Mouse (Mus musculus) ES-Bruce4 (cell line): Measurements from ENCODE around the gene Kctd6. TPM values are rescaled to one million over a fixed set of nuclear protein-coding genes. Genes with fewer than 3 reads are reported as not detected.
"Not testable (repeated sequence)": the region's sequence is repeated elsewhere in the genome, so short reads cannot be mapped to it uniquely, and the experiment has no call there.

Experiments
- H3K27ac ChIP-seq: 2 replicates; pipeline ENCODE4 v1.5.1; 2012; ENCODE audit warnings: low read length, inconsistent platforms; ENCODE audit not compliant: insufficient read depth
- H3K27me3 ChIP-seq: 2 replicates; pipeline ENCODE4 v1.6.1; 2012; ENCODE audit warnings: mild to moderate bottlenecking, low read length, inconsistent platforms; ENCODE audit not compliant: control insufficient read depth, poor library complexity, insufficient read depth, severe bottlenecking
- H3K36me3 ChIP-seq: 2 replicates; pipeline ENCODE4 v1.6.1; 2012; ENCODE audit warnings: inconsistent platforms, mild to moderate bottlenecking, low read length, moderate library complexity; ENCODE audit not compliant: control insufficient read depth, poor library complexity, insufficient read depth, severe bottlenecking
- H3K4me1 ChIP-seq: one replicate; pipeline ENCODE4 v1.8.1; 2011; ENCODE audit warnings: low read length; ENCODE audit not compliant: control insufficient read depth, insufficient read depth
- H3K4me3 ChIP-seq: 2 replicates; pipeline ENCODE4 v1.5.1; 2011; ENCODE audit warnings: low read depth, mild to moderate bottlenecking, low read length
- H3K9ac ChIP-seq: 2 replicates; pipeline ENCODE4 v1.6.1; 2012; ENCODE audit warnings: low read depth, mild to moderate bottlenecking, inconsistent platforms; ENCODE audit not compliant: poor library complexity, severe bottlenecking
- H3K9me3 ChIP-seq: replicated peaks from 2 replicates; pipeline ENCODE4 v1.6.1; 2012; ENCODE audit warnings: mild to moderate bottlenecking, low read length, inconsistent platforms; ENCODE audit not compliant: control insufficient read depth, poor library complexity, insufficient read depth, severe bottlenecking
- CTCF ChIP-seq: IDR thresholded peaks from one replicate; pipeline ENCODE4 v1.8.1; 2011; ENCODE audit warnings: low read depth, low read length
- EP300 ChIP-seq: IDR thresholded peaks from 2 replicates; pipeline ENCODE4 v1.6.1; 2011; ENCODE audit warnings: low read depth, low read length; ENCODE audit not compliant: insufficient read depth
- POLR2A ChIP-seq: IDR thresholded peaks from one replicate; pipeline ENCODE4 v1.8.1; 2011; ENCODE audit warnings: low read length; ENCODE audit not compliant: insufficient read depth
- polyA plus RNA-seq: library from polyadenylated mRNA; stranded (reverse); fragments of >200 nt; gene quantifications from 2 replicates; pipeline ENCODE4 v1.2.4, GENCODE M21; 2011; ENCODE audit warnings: low read depth; ENCODE audit not compliant: missing spikeins, insufficient read depth, insufficient read length

Kctd6 gene
- 35.6 and 36.7 TPM in 2 replicates for polyA plus RNA-seq

DNA sequence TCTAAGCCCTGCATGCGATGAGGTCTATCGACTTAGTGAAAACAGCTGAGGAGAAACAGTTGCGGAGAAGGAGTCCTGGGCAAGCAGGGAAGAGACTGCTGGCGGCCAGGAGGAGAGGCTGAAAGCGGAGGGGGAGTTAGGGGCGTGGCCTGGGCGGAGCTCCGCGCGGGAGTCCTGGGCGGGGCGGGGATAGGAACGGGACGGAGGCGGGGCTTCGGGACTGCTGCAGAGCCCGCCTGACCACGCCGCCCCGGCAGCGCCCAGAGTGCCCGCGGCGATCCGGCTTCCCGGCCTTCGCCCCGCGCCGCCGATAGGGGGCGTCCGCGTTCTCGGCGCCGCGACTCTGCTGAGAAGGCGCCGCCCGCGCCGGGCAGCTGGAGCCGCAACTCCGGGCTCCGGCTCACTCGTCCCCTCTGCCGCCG is at the start of gene Kctd6:
TSS of gene Kctd6 (plus strand) at position 338 of the 422 bp plus-strand sequence.
- peak within 1 kb of the TSS; percentile 73 for H3K4me3 ChIP-seq
- no peaks in the 10 kb centered on the region for H3K27me3 ChIP-seq
- peak within 1 kb of the TSS; percentile 29; the same call in 1 of the 2 replicates for H3K27ac ChIP-seq
- H3K36me3 ChIP-seq: no peaks in the 10 kb centered on the region
- no peaks in the 10 kb centered on the region for H3K4me1 ChIP-seq
- H3K9me3 ChIP-seq: no peaks in the 10 kb centered on the region
- TF ChIP-seq POLR2A (peak; percentile 63), CTCF (peak; percentile 34), EP300 (no peak)
- peak within 1 kb of the TSS; percentile 92 for H3K9ac ChIP-seq

DNA sequence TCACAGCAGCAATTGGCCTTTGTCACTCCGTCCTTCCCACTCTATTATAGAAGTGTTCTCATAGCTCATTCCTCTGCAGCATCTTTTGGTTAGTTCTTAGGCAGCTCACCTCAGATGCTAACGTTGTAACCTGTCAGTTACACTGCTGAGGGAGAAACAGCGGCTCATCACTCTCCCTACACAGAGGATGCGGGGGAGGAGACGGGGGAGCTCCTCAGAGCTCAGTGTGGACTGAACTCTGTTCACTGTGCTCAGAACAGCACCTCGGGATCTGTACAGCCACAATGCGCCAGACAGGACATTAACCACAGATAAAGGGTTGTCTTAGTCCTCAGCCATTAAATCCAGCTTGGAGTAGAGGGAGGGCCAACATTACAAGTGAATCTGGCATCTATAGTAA is 49.5 kb upstream of the Kctd6 start:
- no peak overlapping the region for H3K9ac ChIP-seq
- no peak overlapping the region for H3K4me3 ChIP-seq
- H3K9me3 ChIP-seq: no peaks in the 10 kb centered on the region
- TF ChIP-seq EP300 (no peak), CTCF (no peak), POLR2A (no peak)
- peaks cover 48% of the 10 kb centered on the region for H3K36me3 ChIP-seq
- no peaks in the 10 kb centered on the region for H3K4me1 ChIP-seq
- no peaks in the 10 kb centered on the region for H3K27me3 ChIP-seq
- no peak overlapping the region for H3K27ac ChIP-seq

DNA sequence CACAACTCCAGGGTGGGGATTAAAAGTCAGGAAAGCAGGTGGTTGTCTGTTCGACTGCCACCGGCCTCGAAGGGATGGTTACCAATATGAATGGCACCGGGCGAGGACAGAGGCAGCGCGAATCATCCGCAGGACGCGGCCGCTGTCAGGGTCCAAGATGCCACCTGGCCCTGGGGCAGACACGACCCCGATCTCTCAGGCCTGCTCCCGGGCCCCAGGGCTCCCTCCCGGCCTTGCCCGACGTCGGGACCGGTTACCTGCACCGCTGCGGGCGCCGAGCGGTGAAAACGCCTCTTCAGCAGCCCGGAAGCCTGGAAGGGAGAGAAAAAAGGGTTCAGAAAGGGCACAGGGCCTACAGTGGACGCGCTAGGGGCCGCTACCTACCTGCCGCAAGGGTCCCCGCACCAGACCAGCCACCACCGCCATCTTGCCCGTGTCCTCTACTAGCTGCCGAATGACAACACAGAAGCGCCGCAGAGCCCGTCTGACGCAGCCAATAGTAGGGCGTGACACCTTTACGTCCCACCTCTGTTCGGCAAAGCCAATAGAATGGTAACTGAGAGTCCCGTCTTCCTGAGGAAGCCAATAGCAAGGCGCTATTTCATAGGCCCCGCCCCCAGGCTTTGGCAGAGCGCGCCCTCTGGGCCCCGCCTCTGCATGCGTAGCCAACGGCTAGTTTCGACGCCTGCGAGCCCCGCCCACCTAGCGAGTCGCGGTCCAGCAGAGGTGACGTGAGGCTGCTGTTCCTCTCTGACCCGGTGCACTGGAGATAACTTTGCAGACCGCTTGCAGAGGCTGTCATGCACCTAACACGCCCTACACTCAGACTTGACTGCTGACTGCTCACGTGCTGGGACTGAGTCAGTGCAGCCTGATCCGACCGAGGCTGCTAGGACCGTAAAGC is 41.2 kb upstream of the Kctd6 start, which contains the start of gene Pdhb:
TSS of gene Pdhb (minus strand) at position 519 of the 904 bp plus-strand sequence.
- H3K36me3 ChIP-seq: peaks cover 19% of the 10 kb centered on the region
- peak within 1 kb of the TSS; percentile 84 for H3K9ac ChIP-seq
- H3K4me1 ChIP-seq: no peaks in the 10 kb centered on the region
- H3K4me3 ChIP-seq: peak within 1 kb of the TSS; percentile 83
- no peaks in the 10 kb centered on the region for H3K27me3 ChIP-seq
- TF ChIP-seq CTCF: no peak
- TF ChIP-seq POLR2A: peak; percentile 58
- TF ChIP-seq EP300: peak; percentile 73; the same call in 1 of the 2 replicates
- peak within 1 kb of the TSS; percentile 57 for H3K27ac ChIP-seq
- H3K9me3 ChIP-seq: no peaks in the 10 kb centered on the region; the same call in 1 of the 2 replicates

DNA sequence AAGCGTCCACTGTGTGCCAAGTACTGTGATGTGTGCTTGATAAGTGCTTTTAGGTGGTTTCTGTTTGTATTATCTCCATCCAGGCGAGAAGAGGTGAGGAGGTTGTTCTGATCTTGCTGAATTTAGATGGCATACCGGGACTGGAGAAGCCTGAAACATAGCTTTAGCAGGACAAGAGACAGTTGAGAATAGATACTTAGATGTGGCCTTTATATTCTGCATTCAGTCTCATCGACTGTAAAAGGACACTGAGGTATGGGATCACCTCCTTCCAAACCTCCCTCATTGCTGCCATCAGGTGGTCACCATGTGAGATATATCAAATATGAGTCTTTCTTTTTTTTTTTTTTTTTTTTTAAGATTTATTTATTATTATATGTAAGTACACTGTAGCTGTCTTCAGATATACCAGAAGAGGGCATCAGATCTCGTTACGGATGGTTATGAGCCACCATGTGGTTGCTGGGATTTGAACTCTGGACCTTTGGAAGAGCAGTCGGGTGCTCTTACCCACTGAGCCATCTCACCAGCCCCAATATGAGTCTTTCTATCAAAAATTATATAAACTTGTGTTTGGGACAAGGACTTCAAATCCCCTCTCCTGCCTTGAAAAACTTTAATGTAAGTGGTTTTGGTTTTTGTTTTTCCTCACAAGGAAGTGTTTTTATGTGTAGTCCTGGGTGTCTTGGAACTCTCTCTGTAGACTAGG is 40.2 kb upstream of the Kctd6 start:
- peaks cover 14% of the 10 kb centered on the region for H3K36me3 ChIP-seq
- H3K27me3 ChIP-seq: not testable (repeated sequence)
- peak overlapping the region; percentile 98 for H3K27ac ChIP-seq

DNA sequence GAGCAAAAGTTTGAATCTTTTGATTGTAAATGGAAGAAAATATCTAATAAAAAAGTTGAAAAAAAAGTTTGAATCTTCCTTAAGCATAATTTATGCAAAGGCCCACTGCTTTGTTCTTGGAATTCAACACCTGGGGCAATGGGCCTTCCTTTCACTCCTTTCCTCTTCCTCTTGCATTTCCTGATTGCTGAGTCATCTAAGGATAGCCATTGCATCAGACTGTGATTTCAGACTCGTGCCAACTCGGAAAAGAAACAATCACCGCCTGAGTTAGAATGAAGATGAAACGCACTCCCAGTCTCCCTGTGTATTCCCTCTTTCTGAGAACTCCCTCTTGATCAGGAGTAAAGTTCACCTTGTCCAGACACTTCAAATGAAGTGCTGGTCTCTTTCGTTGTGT is 39.3 kb upstream of the Kctd6 start:
- Histone ChIP-seq H3K9ac (peak overlapping the region; percentile 66), H3K9me3 (no peaks in the 10 kb centered on the region; the same call in 1 of the 2 replicates), H3K36me3 (peaks cover 7% of the 10 kb centered on the region), H3K4me3 (no peak overlapping the region), H3K27ac (peak overlapping the region; percentile 98), H3K27me3 (no peaks in the 10 kb centered on the region), H3K4me1 (no peaks in the 10 kb centered on the region)
- TF ChIP-seq POLR2A: no peak
- no peak for TF ChIP-seq EP300
- no peak for TF ChIP-seq CTCF

More for the DNA sequence above, 40.2 kb upstream of the Kctd6 start:
- not testable (repeated sequence) for H3K9me3 ChIP-seq, H3K4me1 ChIP-seq
- Histone ChIP-seq H3K4me3 (peak overlapping the region; percentile 79), H3K9ac (peak overlapping the region; percentile 27)

DNA sequence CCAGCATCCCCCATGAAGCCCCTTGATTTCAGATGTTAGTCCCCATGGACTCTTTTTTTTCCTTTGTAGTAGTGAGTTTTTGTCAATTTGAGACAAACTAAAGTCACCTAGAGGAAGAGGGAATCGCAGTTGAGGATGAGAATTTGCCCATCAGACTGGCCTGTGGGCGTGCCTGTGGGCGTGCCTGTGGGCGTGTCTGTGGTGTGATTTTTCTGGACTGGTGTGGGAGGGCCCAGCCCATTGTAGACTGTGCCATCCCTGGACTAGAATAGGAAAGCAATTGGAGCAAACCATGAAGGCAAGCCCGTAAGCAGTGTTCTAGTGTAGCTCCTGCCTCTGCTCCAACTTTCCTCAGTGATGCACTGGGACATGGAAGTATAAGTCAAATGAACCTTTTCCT is 37.7 kb upstream of the Kctd6 start:
- Histone ChIP-seq H3K27ac (no peak overlapping the region; the same call in 1 of the 2 replicates), H3K4me3 (no peak overlapping the region), H3K4me1 (no peaks in the 10 kb centered on the region), H3K9ac (no peak overlapping the region), H3K9me3 (no peaks in the 10 kb centered on the region; the same call in 1 of the 2 replicates), H3K27me3 (no peaks in the 10 kb centered on the region), H3K36me3 (no peaks in the 10 kb centered on the region)
- TF ChIP-seq CTCF (no peak), EP300 (no peak), POLR2A (no peak)
